Mouse (Mus musculus): ENCODE measurements around the gene Exosc5.

Gene Exosc5

GRCm38 (mm10) chr7:25637099-25637498, 21.9 kb upstream of the Exosc5 start:
- no peak for DNase-seq

GRCm38 (mm10) chr7:25639754-25640153, 19.2 kb upstream of the Exosc5 start:
- DNase-seq, result no peak

- DNase-seq, result no peak
Observed at GRCm38 (mm10) chr7:25644136-25644535, 14.8 kb upstream of the Exosc5 start.

GRCm38 (mm10) chr7:25644631-25645030, 14.3 kb upstream of the Exosc5 start:
- DNase-seq, result no peak

GRCm38 (mm10) chr7:25645074-25645473, 13.9 kb upstream of the Exosc5 start:
- DNase-seq, result peak; percentile 37 to 49

- peak; percentile 80 to 87 for DNase-seq
Observed at GRCm38 (mm10) chr7:25647574-25648123, 11.3 kb upstream of the Exosc5 start.

GRCm38 (mm10) chr7:25649839-25650238, 9.1 kb upstream of the Exosc5 start:
- DNase-seq, result no peak

GRCm38 (mm10) chr7:25651281-25651680, 7.7 kb upstream of the Exosc5 start:
- DNase-seq, result peak; percentile 48 to 64

GRCm38 (mm10) chr7:25652244-25652759, 6.7 kb upstream of the Exosc5 start:
- DNase-seq, result no peak

GRCm38 (mm10) chr7:25655601-25656428, 3.1 kb upstream of the Exosc5 start:
- no peak for DNase-seq

GRCm38 (mm10) chr7:25657785-25658184, 1.2 kb upstream of the Exosc5 start:
- DNase-seq, result no peak

GRCm38 (mm10) chr7:25666381-25666780, 7.4 kb downstream of the Exosc5 start:
- DNase-seq, result no peak

- DNase-seq, result no peak
Observed at GRCm38 (mm10) chr7:25669158-25669557, 10.2 kb downstream of the Exosc5 start.

- no peak for DNase-seq
Observed at GRCm38 (mm10) chr7:25669631-25670030, 10.7 kb downstream of the Exosc5 start.

GRCm38 (mm10) chr7:25670096-25670495, 11.1 kb downstream of the Exosc5 start:
- DNase-seq, result no peak

GRCm38 (mm10) chr7:25671686-25672085, 12.7 kb downstream of the Exosc5 start:
- DNase-seq, result no peak

- DNase-seq, result no peak
Observed at GRCm38 (mm10) chr7:25672442-25672841, 13.5 kb downstream of the Exosc5 start.

GRCm38 (mm10) chr7:25674297-25674696, 15.3 kb downstream of the Exosc5 start:
- no peak for DNase-seq

GRCm38 (mm10) chr7:25674719-25675300, 15.8 kb downstream of the Exosc5 start, which contains the start of gene Tmem91:
Tmem91 (minus strand) TSS chr7:25675166.
- DNase-seq, result peak in 1 of 2 experiments; percentile 42

GRCm38 (mm10) chr7:25675405-25675804, 16.4 kb downstream of the Exosc5 start:
- no peak for DNase-seq

GRCm38 (mm10) chr7:25676085-25676781, 17.3 kb downstream of the Exosc5 start:
- DNase-seq, result no peak

GRCm38 (mm10) chr7:25677013-25677412, 18.0 kb downstream of the Exosc5 start:
- DNase-seq, result no peak

- DNase-seq, result peak; percentile 31 to 45
Observed at GRCm38 (mm10) chr7:25679971-25680370, 21.0 kb downstream of the Exosc5 start.

Measured in thymus, postnatal 36 days (tissue).